Mouse (Mus musculus) kidney, embryonic 15.5 days (tissue): ENCODE measurements at regions not wholly inside any gene's neighbourhood (a gene's known extent, or its start where the extent isn't known, plus 50 kb on each side); places are given as distances from the start of the nearest gene placed in this dataset.
A peak's percentile ranks its signal among the peaks of the same experiment; 100 is the strongest.

Source experiments
- ATAC-seq: fragments of 200-750 bp; cut with Nextera tagmentation; replicated peaks from 2 replicates; pipeline ENCODE4 v1.8.0; 2017; ENCODE audit warnings: moderate TSS enrichment; ENCODE audit not compliant: low FRiP score
- H3K27ac ChIP-seq: fragments of 300-500 bp; sonication (generic); 2 replicates; pipeline ENCODE4 v1.5.1; 2015; ENCODE audit warnings: mild to moderate bottlenecking, inconsistent platforms
- H3K27me3 ChIP-seq: fragments of 300-500 bp; sonication (generic); 2 replicates; pipeline ENCODE4 v1.6.1; 2015; ENCODE audit warnings: inconsistent platforms
- H3K36me3 ChIP-seq: fragments of 300-500 bp; sonication (generic); 2 replicates; pipeline ENCODE4 v1.6.1; 2015; ENCODE audit warnings: inconsistent platforms
- H3K4me1 ChIP-seq: fragments of 300-500 bp; sonication (generic); 2 replicates; pipeline ENCODE4 v1.6.1; 2015; ENCODE audit warnings: inconsistent platforms
- H3K4me2 ChIP-seq: fragments of 300-500 bp; sonication (generic); 2 replicates; pipeline ENCODE4 v1.6.1; 2015; ENCODE audit warnings: moderate library complexity, mild to moderate bottlenecking, inconsistent platforms
- H3K4me3 ChIP-seq: fragments of 300-500 bp; sonication (generic); replicated peaks from 2 replicates; pipeline ENCODE4 v1.5.1; 2015; ENCODE audit warnings: mild to moderate bottlenecking, inconsistent platforms
- H3K9ac ChIP-seq: fragments of 300-500 bp; sonication (generic); 2 replicates; pipeline ENCODE4 v1.6.1; 2015; ENCODE audit warnings: mild to moderate bottlenecking, inconsistent platforms
- H3K9me3 ChIP-seq: fragments of 300-500 bp; sonication (generic); replicated peaks from 2 replicates; pipeline ENCODE4 v1.6.1; 2016; ENCODE audit warnings: inconsistent platforms
- WGBS: fragments of 180-500 bp; shearing (Covaris S2); methylation state at CpG from one replicate; pipeline ENCODE4 v1.1.7; 2015; ENCODE audit warnings: mixed read lengths; 5-methylcytosine and 5-hydroxymethylcytosine counted together

DNA sequence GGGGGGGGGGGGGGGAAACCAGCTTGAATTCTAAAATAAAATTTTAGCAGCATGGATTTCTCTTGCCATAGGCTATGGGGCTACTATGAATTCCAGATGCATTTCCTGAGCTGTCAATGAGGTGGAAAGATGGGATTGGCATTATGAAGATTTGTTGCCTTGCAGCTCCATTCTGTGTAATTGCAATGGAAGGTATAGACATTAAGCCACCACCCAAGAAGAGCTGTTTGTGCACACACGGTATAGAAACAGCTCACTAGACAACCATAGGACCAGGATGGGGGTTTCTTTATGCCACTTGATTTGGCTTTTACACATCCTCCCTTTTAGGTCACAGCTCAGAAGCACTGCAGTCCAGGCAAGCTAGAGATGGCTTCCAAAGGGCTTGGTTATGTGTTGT is 247.8 kb downstream of the Satb1 start:
- H3K4me1 ChIP-seq: 0 out of 2 replicates have a peak, but pooled peaks cover 5% of the 10 kb centered on the region
- H3K27me3 ChIP-seq: no peaks in the 10 kb centered on the region
- H3K27ac ChIP-seq: no peak overlapping the region
- H3K36me3 ChIP-seq: no peaks in the 10 kb centered on the region
- no peak overlapping the region for H3K9ac ChIP-seq
- H3K9me3 ChIP-seq: no peaks in the 10 kb centered on the region
- no peak overlapping the region for H3K4me2 ChIP-seq
- no peak overlapping the region for H3K4me3 ChIP-seq
- ATAC-seq: no peak
- 79% methylated on average over 1 of the region's 1 CpGs for WGBS

DNA sequence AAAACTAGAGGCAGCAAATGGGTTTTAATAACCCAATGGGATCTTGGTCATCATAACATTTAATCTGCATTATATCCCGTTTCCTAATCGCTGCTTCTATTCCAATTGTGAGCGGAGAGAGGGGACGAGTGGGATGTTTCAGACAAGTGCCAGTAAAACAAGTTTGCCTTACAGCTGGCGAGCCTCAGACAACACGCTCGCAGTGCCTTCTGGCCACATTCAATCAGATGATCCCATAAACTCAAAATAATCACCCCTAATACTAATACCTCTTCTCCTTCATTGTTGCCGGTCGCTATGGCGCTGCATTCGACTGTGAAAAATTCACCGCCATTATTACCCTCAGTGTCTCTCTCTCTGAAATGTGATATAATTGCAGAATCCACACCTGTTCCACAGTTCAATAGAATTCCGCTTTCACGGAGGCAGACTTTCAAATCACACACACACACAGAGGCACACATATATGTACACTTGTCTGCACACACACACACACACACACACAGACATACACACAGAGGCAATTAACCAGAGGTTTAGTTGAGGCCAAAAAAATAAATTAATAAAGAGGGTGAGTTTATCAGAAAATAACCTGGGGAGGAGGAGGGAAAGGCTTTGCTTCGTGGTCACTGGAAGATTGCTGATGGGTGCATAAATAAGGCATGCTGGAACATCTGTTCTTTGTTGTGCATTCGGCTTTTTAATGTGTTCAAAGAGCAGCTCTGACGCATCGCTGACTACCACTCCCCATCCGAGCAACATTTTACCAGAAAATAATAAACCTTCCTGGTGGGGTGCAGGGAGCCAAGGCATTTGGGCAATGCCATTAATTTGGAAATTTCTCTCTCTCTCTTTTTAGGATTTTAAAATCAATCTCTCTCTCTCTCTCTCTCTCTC is 248.9 kb downstream of the Satb1 start:
- Histone ChIP-seq H3K9me3 (no peaks in the 10 kb centered on the region), H3K36me3 (no peaks in the 10 kb centered on the region), H3K4me2 (no peak overlapping the region), H3K9ac (no peak overlapping the region), H3K4me1 (0 out of 2 replicates have a peak, but pooled peaks cover 5% of the 10 kb centered on the region), H3K27ac (no peak overlapping the region), H3K27me3 (no peaks in the 10 kb centered on the region), H3K4me3 (no peak overlapping the region)
- ATAC-seq: no peak
- 72% methylated on average over 19 of the region's 19 CpGs for WGBS

DNA sequence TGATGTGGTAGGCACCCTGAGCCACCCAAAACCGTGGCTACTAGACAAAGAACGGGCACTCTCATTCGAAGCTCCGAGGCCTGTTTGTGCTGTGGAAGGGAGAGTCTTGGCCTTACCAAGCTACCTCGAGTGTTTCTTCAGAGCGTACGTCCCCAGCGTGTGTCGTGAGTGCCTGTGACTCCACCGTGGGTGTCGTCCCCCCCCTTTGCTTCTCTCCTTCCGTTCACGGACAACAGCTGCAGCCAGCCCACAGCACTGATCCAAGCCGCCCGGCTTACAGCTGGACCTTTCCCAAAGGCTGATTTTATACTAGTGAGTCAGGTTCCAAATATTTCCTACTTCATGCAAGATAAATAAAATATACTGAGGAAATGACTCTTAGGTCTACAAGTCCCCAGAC is 249.8 kb downstream of the Satb1 start:
- ATAC-seq: 0 out of 2 replicates have a peak, but pooled peaks have one; percentile 56
- WGBS: 61% methylated on average over 15 of the region's 15 CpGs

DNA sequence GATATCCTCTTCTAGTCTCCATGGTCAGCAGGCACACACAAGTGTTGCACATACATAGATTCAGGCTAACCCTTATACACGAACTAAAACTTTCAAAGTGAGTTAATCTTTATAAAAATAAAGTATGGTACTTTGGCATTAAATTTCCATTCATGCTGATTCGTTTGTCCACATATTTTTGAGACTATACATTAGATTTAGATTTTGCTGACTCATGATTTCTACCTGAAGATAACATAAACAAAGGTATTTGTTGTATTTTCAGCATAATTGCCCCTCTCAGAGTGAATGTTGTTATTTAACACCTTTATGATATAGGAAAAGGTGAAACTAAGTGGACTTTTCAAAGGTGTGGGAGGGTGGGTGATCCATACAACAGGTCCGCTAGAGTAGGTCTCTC is 277.2 kb downstream of the Satb1 start:
- H3K9me3 ChIP-seq: no peaks in the 10 kb centered on the region
- 81% methylated on average over 3 of the region's 3 CpGs for WGBS
- H3K4me1 ChIP-seq: no peaks in the 10 kb centered on the region
- no peak for ATAC-seq
- H3K36me3 ChIP-seq: no peaks in the 10 kb centered on the region
- H3K27ac ChIP-seq: no peak overlapping the region
- H3K4me3 ChIP-seq: no peak overlapping the region
- H3K4me2 ChIP-seq: no peak overlapping the region
- H3K27me3 ChIP-seq: no peaks in the 10 kb centered on the region
- H3K9ac ChIP-seq: no peak overlapping the region

More for the DNA sequence above, 249.8 kb downstream of the Satb1 start:
- 0 out of 2 replicates have a peak, but pooled peaks cover 5% of the 10 kb centered on the region for H3K4me1 ChIP-seq
- no peak overlapping the region for H3K9ac ChIP-seq
- no peaks in the 10 kb centered on the region for H3K36me3 ChIP-seq
- H3K4me2 ChIP-seq: no peak overlapping the region
- no peak overlapping the region for H3K4me3 ChIP-seq
- H3K27ac ChIP-seq: no peak overlapping the region
- H3K27me3 ChIP-seq: no peaks in the 10 kb centered on the region
- H3K9me3 ChIP-seq: no peaks in the 10 kb centered on the region

DNA sequence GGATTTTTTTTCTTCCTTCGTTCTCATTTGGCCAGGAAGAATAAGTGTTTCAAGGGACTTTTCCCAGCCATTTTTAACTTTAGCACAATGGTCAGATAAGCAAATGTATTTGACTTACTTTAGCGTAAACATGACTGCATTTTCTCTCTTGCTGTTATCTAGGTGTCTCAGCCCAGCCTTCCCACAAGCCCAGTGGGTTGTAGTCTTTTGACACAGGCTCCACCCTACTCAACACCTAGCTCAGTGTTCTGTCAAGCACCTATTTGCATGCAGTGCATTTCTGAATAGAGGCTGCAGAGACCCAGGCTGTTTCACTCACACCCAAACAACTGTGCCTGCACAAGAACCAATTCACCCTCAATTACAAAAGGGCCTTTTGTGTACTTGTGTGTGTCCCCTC is 278.6 kb downstream of the Satb1 start:
- Histone ChIP-seq H3K4me2 (no peak overlapping the region), H3K36me3 (no peaks in the 10 kb centered on the region), H3K27me3 (no peaks in the 10 kb centered on the region), H3K9me3 (no peaks in the 10 kb centered on the region), H3K4me3 (no peak overlapping the region), H3K9ac (no peak overlapping the region), H3K27ac (no peak overlapping the region), H3K4me1 (no peaks in the 10 kb centered on the region)
- no peak for ATAC-seq
- WGBS: 93% methylated on average over 2 of the region's 2 CpGs

DNA sequence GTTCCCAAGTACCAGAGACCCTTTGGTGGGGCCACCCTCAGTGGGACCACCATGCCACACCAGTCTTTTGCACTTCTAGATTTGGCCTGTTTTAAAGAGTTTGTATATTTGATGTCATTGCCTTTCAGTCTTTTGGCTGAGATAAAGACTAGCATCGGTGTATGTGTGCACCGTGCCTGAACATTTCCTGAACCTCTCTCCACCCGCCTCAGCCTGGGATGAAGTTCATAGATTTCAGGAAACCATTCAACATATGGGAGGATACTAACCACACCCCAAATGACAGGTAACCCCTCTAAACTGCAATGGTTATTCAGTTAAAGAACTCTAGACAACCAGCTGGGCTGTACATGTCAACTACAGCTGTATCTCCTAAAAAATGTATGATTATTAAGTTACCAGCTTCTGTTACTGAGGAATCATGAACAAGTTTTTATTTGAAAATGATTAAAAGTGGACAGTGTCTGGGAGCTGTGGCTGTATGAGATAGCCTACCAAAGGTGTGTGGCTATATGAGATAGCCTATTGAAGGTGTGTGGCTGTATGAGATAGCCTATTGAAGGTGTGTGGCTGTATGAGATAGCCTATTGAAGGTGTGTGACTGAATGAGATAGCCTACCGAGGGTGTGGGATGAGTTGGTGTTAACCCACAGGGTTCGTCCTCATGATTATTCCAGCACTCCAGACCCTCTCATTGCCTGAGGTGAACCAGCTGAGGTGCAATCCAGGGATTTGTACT is 280.6 kb downstream of the Satb1 start:
- no peak for ATAC-seq
- Histone ChIP-seq H3K4me3 (no peak overlapping the region), H3K27ac (no peak overlapping the region), H3K4me2 (no peak overlapping the region), H3K36me3 (no peaks in the 10 kb centered on the region), H3K9ac (no peak overlapping the region), H3K4me1 (no peaks in the 10 kb centered on the region), H3K27me3 (no peaks in the 10 kb centered on the region), H3K9me3 (no peaks in the 10 kb centered on the region)
- 88% methylated on average over 5 of the region's 5 CpGs for WGBS

DNA sequence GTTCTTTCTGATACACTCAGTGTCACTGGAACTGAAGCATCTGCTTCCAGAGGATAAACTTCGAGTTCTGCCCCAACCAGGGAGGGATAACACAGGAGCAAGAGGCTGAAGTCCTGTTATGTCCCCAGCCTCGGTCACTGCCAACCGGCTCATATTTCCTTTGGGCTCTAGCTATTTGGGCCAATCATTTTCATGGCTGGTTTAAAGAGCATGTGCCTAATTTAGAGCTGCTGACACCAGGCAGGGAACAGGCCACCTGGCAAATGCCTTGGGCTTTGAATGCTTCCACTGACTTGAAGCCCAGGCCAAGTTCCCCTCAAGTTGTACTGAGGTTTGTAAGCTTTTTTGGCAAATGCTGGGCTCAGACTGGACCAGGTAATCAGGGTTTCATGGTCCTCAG is 286.1 kb downstream of the Satb1 start:
- no peak overlapping the region for H3K27ac ChIP-seq
- H3K36me3 ChIP-seq: no peaks in the 10 kb centered on the region
- WGBS: 21% methylated on average over 3 of the region's 3 CpGs
- no peak overlapping the region for H3K4me2 ChIP-seq
- no peak overlapping the region for H3K4me3 ChIP-seq
- no peaks in the 10 kb centered on the region for H3K27me3 ChIP-seq
- H3K9me3 ChIP-seq: no peaks in the 10 kb centered on the region
- ATAC-seq: no peak; the same call in 1 of the 2 replicates
- no peak overlapping the region for H3K9ac ChIP-seq
- no peaks in the 10 kb centered on the region for H3K4me1 ChIP-seq

DNA sequence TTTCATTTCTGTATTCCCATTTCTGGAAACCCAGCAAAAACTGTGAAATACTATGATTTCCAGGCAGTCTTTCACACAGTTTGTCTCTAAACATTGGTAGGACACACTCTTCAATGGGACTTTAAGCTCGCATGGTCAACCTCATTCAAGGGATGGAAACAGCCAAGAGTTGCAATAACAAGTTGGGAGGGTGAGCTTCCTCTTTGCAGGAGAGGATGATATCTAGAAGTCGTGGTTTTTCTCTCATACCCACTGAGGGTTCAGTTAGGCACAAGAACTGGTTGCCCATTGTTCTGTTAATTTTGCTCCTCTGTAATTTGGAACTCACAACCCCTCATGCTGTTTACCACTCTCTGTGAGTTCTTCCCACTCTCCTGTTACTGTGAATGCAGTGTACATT is 290.5 kb downstream of the Satb1 start:
- Histone ChIP-seq H3K27ac (no peak overlapping the region), H3K4me3 (no peak overlapping the region), H3K27me3 (no peaks in the 10 kb centered on the region), H3K9me3 (no peaks in the 10 kb centered on the region), H3K9ac (no peak overlapping the region), H3K4me1 (no peaks in the 10 kb centered on the region), H3K4me2 (no peak overlapping the region), H3K36me3 (no peaks in the 10 kb centered on the region)
- no peak for ATAC-seq
- WGBS: 67% methylated on average over 2 of the region's 2 CpGs

DNA sequence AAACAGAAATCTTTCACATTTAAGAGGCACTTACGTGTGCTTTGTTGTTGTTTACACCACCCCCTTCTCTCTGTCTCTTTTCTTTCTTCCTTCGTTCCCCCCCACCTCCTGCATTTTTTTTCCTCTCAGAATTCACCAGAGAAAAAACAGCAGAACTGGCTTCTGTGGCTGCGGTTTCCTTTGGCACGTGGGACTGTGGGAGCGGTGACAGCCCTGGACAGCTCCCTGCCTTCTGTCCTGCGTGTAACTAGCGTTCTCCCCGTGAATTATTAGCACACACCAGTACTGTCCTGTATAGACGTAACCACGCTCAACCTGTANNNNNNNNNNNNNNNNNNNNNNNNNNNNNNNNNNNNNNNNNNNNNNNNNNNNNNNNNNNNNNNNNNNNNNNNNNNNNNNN is 298.4 kb downstream of the Satb1 start:
- Histone ChIP-seq H3K9me3 (no peaks in the 10 kb centered on the region), H3K36me3 (no peaks in the 10 kb centered on the region), H3K27me3 (no peaks in the 10 kb centered on the region), H3K9ac (no peak overlapping the region), H3K4me1 (peaks cover 15% of the 10 kb centered on the region), H3K27ac (no peak overlapping the region), H3K4me3 (peak overlapping the region; percentile 27), H3K4me2 (peak overlapping the region; percentile 56)
- 5% methylated on average over 10 of the region's 10 CpGs for WGBS
- peak; percentile 85 for ATAC-seq

DNA sequence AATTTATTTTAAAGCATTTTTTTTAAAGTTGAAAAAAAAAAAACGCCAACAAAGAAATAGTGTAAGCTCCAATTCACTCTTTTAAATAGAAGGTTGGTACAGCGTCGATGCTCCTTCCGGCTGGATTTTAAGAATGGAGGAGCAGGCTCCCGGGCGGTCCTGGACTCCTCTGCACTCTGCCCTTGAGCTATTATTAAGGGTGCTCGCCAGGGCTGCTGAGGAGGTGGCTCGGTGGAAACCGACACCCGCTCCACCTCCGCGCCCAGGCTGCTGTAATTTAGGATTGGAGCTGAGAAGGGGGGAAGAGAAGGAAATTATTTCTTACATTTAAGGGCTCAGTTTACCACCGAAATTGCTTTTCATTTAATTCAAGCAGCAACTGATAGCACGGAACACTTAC is 298.8 kb downstream of the Satb1 start:
- H3K4me2 ChIP-seq: peak overlapping the region; percentile 56
- H3K9me3 ChIP-seq: no peaks in the 10 kb centered on the region
- no peak overlapping the region for H3K9ac ChIP-seq
- no peak overlapping the region for H3K27ac ChIP-seq
- WGBS: 8% methylated on average over 14 of the region's 14 CpGs
- H3K36me3 ChIP-seq: no peaks in the 10 kb centered on the region
- peak; percentile 94 for ATAC-seq
- peak overlapping the region; percentile 27 for H3K4me3 ChIP-seq
- H3K4me1 ChIP-seq: peaks cover 15% of the 10 kb centered on the region
- H3K27me3 ChIP-seq: no peaks in the 10 kb centered on the region

DNA sequence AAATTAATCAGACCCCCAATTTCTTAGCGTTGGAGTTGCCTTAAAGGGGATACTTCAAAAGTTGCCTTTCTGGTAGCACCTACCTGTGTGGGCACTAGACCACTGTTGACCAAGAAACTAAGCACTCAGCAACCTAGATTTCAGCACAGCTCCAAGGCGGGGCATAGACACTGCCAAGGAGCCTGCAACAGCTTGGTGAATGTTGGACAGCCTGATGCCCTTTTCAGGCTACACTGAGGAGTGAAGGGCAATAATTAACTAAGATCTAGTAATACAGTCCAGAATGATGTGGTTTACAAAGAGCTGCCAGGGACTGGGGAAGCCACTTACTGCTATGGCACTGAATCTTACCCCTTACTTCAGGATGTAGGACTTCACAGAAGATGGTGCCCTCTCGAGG is 304.9 kb downstream of the Satb1 start:
- no peak overlapping the region for H3K4me2 ChIP-seq
- H3K4me1 ChIP-seq: no peaks in the 10 kb centered on the region
- no peaks in the 10 kb centered on the region for H3K9me3 ChIP-seq
- H3K27me3 ChIP-seq: no peaks in the 10 kb centered on the region
- no peak overlapping the region for H3K27ac ChIP-seq
- H3K4me3 ChIP-seq: no peak overlapping the region
- no peak overlapping the region for H3K9ac ChIP-seq
- 0 out of 2 replicates have a peak, but pooled peaks have one; percentile 49 for ATAC-seq
- H3K36me3 ChIP-seq: no peaks in the 10 kb centered on the region
- WGBS: 83% methylated on average over 3 of the region's 3 CpGs

DNA sequence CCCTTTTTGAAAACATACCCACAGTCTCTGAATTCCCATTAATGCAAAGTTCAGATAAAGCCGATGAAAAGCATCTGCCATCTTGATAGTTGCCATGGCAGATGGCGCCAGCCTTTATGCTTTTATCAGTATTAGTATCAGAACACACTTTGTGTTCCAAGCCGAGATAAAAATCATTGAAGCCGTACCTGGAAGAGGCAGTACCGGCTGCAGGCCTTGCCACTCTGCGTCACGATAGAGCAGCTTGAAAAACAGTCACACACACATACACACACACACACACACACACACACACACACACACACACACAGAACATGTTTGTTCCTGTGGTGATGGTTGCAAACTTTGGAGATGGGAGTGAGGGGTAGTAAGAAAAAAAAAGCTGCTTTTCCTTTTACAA is 306.2 kb downstream of the Satb1 start:
- H3K4me3 ChIP-seq: no peak overlapping the region
- H3K4me1 ChIP-seq: no peaks in the 10 kb centered on the region
- no peak overlapping the region for H3K9ac ChIP-seq
- WGBS: 65% methylated on average over 7 of the region's 7 CpGs
- no peak for ATAC-seq
- no peaks in the 10 kb centered on the region for H3K9me3 ChIP-seq
- H3K27me3 ChIP-seq: no peaks in the 10 kb centered on the region
- H3K4me2 ChIP-seq: no peak overlapping the region
- H3K27ac ChIP-seq: no peak overlapping the region
- H3K36me3 ChIP-seq: no peaks in the 10 kb centered on the region
